ENCODE assay signal across 8 mouse cellular contexts in the genomic region with DNA sequence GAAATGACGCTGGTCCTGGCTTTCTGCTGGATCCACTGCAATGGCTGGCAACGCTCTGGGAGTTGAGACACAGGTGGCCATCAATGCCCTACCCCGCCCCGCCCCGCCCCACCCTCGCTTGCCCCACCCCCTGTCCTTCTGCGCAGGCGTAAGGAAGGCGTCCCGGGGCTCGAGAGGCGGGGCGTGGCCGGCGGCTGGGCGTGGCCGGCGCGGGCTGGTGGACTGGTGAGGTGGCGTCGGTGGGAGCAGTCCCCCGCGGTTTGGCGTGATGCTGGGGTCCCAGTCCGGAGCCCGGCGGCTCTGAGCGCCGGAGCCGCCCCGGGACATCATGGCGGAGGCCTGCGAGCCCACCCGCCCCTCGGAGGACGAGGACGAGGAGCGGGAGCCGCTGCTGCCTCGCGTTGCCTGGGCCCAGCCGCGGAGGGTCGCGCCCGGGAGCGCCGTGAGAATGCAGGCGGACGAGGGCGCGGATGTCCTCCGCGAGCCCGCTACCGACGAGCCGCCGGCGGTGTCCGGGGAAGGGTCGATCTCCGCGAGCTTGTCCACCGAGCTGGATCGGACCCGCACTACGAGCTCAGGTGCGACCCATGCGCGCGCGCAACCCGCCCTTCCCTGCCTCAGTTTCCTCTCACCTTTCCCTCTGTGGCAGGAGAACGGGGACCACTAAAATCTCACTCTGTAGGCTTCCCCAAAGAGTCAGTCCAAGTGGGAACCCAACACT. TPM values are rescaled to one million over a fixed set of nuclear protein-coding genes. Genes with fewer than 3 reads are reported as not detected.
DNase-seq lines count a peak whose midpoint lies in the region; ATAC-seq and TF ChIP-seq lines count a peak whose summit lies in the region.

TSS of gene Pi4k2b (plus strand) at position 184 of the 721 bp plus-strand sequence.

- H3K4me3 ChIP-seq in gastrocnemius, adult 2 months: peak within 1 kb of the TSS; percentile 97
- H3K4me3 ChIP-seq in hindbrain, postnatal 0 days (ENCODE audit: low read length): peak within 1 kb of the TSS; percentile 79

- no peaks in the 10 kb centered on the region for H3K36me3 ChIP-seq in hindbrain, postnatal 0 days (ENCODE audit: insufficient read depth, low read length)

- H3K4me2 ChIP-seq in hindbrain, postnatal 0 days (ENCODE audit: low read depth, low read length): peak within 1 kb of the TSS; percentile 90

- ATAC-seq in hindbrain, postnatal 0 days: peak; percentile 95
- peak; percentile 82 for ATAC-seq in megakaryocyte progenitor cell, adult 5-6 weeks (replicated peaks; ENCODE audit: poor library complexity)

- peak within 1 kb of the TSS; percentile 84 for H3K27ac ChIP-seq in gastrocnemius, adult 2 months
- peak within 1 kb of the TSS; percentile 28; the same call in 1 of the 2 replicates for H3K27ac ChIP-seq in hindbrain, postnatal 0 days

- intact Hi-C loops in gastrocnemius, adult 2 months (cut with DNase I): loop anchor here (5.0 kb wide), 1 partner anchor 74 kb away; the partner anchor contains the start of gene Sepsecs
- intact Hi-C loops in left cerebral cortex, postnatal 10 days (cut with DNase I): no loop called here

- no peak for TF ChIP-seq CTCF in gastrocnemius, adult 2 months (IDR thresholded peaks at IDR 0.05)
- no peak for TF ChIP-seq CTCF in hindbrain, postnatal 0 days (IDR thresholded peaks at IDR 0.05; ENCODE audit: low read depth)

- under 1% methylated on average over 59 of the region's 75 CpGs for WGBS in hindbrain, postnatal 0 days

- DNase-seq in T-cell, adult 2 months (ENCODE audit: low spot score): peak; percentile 77
- DNase-seq in cerebellum, postnatal 4 days (ENCODE audit: low spot score in 2 of 2): peak; percentile 25 to 71
- peak; percentile 91 for DNase-seq in gastrocnemius, adult 2 months
- DNase-seq in hindbrain, postnatal 0 days (ENCODE audit: low spot score): peak; percentile 67
- DNase-seq in left cerebral cortex, postnatal 10 days (ENCODE audit: extremely low spot score in 1 of 2, low spot score in 2 of 2): peak; percentile 9 to 86
- peak; percentile 52 to 75 for DNase-seq in right cerebral cortex, postnatal 10 days (ENCODE audit: low spot score in 2 of 2)
- peak; percentile 79 for DNase-seq in urinary bladder, postnatal 25 days (ENCODE audit: low spot score)

- no peaks in the 10 kb centered on the region for H3K9me3 ChIP-seq in hindbrain, postnatal 0 days (ENCODE audit: low read length)

- H3K4me1 ChIP-seq in hindbrain, postnatal 0 days (ENCODE audit: insufficient read depth, low read length): no peaks in the 10 kb centered on the region

- H3K27me3 ChIP-seq in hindbrain, postnatal 0 days (ENCODE audit: insufficient read depth, low read length): 0 out of 2 replicates have a peak, but pooled peaks cover 3% of the 10 kb centered on the region

- H3K9ac ChIP-seq in hindbrain, postnatal 0 days (replicated peaks; ENCODE audit: low read length): peak within 1 kb of the TSS; percentile 62

RNA-seq across cellular contexts. Expression of gene Pi4k2b, which starts in this region (rescaled TPM):
- 1 to 10 TPM; 1.2 TPM for total RNA-seq in gastrocnemius, adult 2 months (2021)
- total RNA-seq in hindbrain, postnatal 0 days (2014; rRNA removed): 7.7 and 10.5 TPM in 2 replicates
- polyA plus RNA-seq in hindbrain, postnatal 0 days (2015; fragmentation: Nextera tagmentation; extraction: Ambion mirVana): 2.3 and 2.8 TPM in 2 replicates
- total RNA-seq in left cerebral cortex, postnatal 10 days (2021): 1 to 10 TPM; 2.4 to 2.8 TPM
- 29.2 and 31.6 TPM in 2 replicates for total RNA-seq in megakaryocyte progenitor cell, adult 5-6 weeks (2015)
- total RNA-seq in megakaryocyte progenitor cell, adult 5-6 weeks (2017): 20.8 and 30.2 TPM in 2 replicates

Comparison
In these comparisons a context has a peak if more than half of its experiments do, and no peak if none do; other contexts are left out.
1. Peak in every context shown above with its lines: DNase-seq, ATAC-seq, H3K4me3 ChIP-seq and H3K27ac ChIP-seq.